Mouse (Mus musculus): ENCODE measurements at regions not wholly inside any gene's neighbourhood (a gene's known extent, or its start where the extent isn't known, plus 50 kb on each side); places are given as distances from the start of the nearest gene placed in this dataset.

DNA sequence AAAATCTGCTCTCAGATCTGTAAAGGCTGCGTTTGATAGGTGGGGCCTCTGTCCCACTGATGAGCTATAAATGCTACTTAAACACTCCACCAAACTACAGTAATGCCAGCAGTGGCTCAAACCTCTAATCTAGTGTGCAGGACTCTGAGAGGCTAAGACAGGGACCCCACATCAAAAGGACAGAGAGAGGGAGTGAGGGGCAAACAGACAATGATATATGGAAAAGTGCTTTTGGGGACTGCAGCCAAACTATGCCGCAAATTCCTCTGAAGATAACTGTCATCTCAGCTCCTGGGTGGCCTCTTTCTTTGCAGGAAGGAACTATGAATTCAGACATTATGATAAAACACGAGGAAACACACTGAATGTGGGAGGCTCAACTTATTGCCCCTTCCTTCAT lies 138.9 kb upstream of the Ddit4l start:
- ATAC-seq (replicated peaks in 1 of 2; ENCODE audit: insufficient read depth in 1 of 2, low FRiP score in 2 of 2, low TSS enrichment in 1 of 2, low read depth in 1 of 2, poor library complexity in 2 of 2, severe bottlenecking in 2 of 2): no peak

DNA sequence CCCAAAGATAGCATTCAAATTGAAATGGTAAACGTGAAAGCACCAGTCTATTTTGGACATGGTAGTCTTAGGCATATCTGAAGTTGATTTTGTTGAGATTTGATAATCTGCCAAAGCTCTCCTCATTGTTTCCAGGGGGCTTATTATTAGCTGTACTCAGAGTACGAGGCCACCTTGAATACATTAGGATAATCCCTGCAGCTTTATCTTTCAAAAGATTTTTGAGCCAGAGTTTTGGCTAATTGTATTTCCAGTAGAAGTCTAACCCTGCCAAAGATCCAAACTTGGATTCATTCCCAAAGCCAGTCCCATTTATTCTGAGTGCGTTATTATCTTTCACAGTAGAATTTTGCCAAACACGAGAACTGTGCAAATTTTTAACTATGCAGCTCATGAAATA lies 138.4 kb upstream of the Ddit4l start:
- no peak for ATAC-seq (replicated peaks in 1 of 2; ENCODE audit: insufficient read depth in 1 of 2, low FRiP score in 2 of 2, low TSS enrichment in 1 of 2, low read depth in 1 of 2, poor library complexity in 2 of 2, severe bottlenecking in 2 of 2)

DNA sequence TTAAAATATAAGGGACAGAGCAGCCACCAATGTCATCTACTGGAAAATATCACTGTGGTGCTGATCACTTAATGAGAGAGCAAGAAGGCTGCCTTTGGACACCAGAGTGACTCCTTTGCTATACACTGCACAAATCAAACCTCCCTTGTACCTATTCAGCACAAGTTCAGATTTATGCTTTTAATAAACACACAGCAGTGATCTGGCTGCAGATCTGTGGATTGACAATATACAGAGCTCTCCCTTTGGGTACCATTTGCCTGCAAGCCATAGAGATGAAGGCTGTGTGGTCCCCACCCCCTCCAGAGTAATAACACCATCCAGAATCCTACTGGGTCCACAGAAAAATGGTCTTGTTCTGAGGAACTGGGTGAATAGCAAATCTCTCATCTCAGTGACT lies 131.8 kb upstream of the Ddit4l start:
- ATAC-seq (replicated peaks in 1 of 2; ENCODE audit: insufficient read depth in 1 of 2, low FRiP score in 2 of 2, low TSS enrichment in 1 of 2, low read depth in 1 of 2, poor library complexity in 2 of 2, severe bottlenecking in 2 of 2): no peak

DNA sequence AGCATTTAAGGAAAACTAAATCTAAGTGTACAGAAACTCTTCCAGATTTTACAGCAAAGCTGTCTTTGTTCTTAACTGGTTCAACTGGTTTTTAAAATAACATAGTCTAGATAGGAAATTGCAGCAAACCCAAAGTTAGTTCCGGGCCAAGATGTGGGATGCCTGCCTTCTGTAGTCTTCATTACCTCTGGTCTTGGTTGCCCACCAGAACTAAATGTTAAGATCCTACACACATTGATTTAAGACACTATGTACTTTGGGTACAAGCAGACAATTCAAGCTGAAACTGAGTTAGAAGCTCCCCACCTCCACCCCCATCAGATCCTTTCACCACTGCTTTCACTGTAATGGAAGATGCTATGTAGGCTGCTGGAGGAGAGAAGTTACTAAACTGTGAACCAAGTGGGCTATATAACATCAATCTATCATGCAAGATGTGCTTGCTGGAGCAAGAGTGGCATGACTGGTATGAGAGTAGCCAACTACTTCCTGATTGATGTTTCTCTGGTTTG lies 129.8 kb upstream of the Ddit4l start:
- ATAC-seq (replicated peaks in 1 of 2; ENCODE audit: insufficient read depth in 1 of 2, low FRiP score in 2 of 2, low TSS enrichment in 1 of 2, low read depth in 1 of 2, poor library complexity in 2 of 2, severe bottlenecking in 2 of 2): no peak

DNA sequence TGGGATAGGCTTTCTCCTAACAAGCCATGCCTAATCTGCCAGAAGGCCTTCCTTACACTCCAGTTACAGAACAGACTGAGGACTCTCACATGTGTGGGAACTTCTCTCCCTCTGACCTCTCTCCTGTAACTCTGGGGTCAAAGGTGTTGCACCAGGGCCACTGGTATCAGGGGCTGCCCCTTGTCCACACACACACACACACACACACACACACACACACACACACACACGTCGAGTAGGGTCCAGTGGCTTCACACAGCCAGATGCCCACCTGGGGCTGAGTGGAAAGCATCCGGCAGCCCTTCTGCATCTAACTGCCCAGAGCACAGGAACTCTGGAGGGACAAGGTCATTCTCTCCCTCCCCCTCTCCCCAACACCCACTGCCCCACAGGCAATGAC lies 123.1 kb upstream of the Ddit4l start:
- no peak for ATAC-seq (replicated peaks in 1 of 2; ENCODE audit: insufficient read depth in 1 of 2, low FRiP score in 2 of 2, low TSS enrichment in 1 of 2, low read depth in 1 of 2, poor library complexity in 2 of 2, severe bottlenecking in 2 of 2)

DNA sequence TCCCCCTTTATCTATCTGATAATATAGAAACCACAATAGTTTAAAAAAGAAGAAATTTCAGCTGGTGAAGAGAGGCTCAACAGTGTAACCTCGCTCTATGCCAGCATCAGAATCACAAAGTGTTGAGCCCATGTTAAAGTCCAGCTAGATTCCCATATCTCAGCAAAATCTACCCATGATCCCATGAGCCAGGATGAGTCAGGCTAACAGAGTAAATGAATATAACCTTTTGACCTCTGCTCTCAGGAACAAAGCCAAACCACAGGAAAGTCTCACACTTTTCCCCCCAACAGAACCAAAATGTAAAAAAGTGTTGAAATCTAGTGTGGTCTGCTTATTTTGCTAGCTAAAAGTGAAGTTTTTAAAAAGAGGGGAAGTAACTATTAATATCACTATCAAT lies 110.1 kb upstream of the Ddit4l start:
- peak in 1 of 2 experiments; percentile 12; a peak in 1 of 4 replicates for ATAC-seq (replicated peaks in 1 of 2; ENCODE audit: insufficient read depth in 1 of 2, low FRiP score in 2 of 2, low TSS enrichment in 1 of 2, low read depth in 1 of 2, poor library complexity in 2 of 2, severe bottlenecking in 2 of 2)

DNA sequence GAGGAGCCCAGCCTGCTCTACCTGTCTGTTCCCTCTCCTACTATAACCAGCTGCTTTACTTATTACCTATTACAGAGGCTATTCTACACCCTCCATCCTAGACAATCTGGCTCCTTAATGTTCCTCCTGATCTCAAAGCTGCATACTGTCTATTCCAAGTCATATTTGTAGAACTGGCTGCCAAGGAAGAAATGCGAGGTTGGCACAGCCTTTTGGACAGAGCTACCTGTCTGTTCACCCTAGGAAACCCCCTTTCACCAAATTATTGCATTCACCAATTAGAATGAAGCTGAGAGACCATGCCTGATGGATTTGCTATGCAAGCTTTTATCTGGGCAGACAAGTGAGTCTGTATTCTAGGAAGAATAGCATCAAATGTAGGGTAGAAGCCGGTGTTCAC lies 109.0 kb upstream of the Ddit4l start:
- no peak for ATAC-seq (replicated peaks in 1 of 2; ENCODE audit: insufficient read depth in 1 of 2, low FRiP score in 2 of 2, low TSS enrichment in 1 of 2, low read depth in 1 of 2, poor library complexity in 2 of 2, severe bottlenecking in 2 of 2)

DNA sequence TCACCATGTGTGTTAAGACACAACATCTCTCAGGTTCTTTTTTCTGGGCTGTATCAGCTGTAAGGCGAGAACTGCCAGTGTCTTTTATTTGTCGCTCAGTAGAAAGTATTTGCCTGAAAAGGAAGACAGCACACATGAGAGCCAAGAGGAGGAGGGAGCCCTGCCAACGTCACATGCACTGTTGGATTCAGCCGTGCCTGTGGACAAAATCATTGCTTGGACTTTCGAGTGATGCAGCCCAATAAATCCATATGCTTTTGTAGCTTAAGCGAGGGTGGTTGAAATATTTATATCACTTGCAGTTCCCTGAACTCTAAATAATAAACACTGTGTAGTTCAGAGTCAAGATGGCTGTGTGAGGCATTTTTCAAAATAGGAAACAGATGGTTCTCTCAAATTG lies 108.4 kb upstream of the Ddit4l start:
- no peak for ATAC-seq (replicated peaks in 1 of 2; ENCODE audit: insufficient read depth in 1 of 2, low FRiP score in 2 of 2, low TSS enrichment in 1 of 2, low read depth in 1 of 2, poor library complexity in 2 of 2, severe bottlenecking in 2 of 2)

DNA sequence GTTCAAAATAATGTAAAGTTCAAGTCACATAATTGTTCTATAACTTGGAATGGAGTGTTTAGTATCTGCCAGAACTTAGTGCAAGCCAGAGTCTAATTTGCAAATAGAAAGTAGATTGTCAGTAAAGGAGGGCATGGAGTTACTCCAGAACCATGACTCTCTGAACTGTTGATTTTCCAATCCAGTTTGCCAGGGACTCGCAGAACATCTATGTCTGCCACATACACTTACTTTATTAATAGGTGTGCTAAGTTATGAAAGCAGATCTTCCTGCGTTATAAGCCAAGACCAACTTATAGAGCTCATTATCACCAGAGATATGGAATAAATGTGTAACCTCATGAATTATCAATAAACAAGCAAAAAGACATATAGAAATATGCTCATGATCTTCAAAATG lies 107.2 kb upstream of the Ddit4l start:
- no peak for ATAC-seq (replicated peaks in 1 of 2; ENCODE audit: insufficient read depth in 1 of 2, low FRiP score in 2 of 2, low TSS enrichment in 1 of 2, low read depth in 1 of 2, poor library complexity in 2 of 2, severe bottlenecking in 2 of 2)

DNA sequence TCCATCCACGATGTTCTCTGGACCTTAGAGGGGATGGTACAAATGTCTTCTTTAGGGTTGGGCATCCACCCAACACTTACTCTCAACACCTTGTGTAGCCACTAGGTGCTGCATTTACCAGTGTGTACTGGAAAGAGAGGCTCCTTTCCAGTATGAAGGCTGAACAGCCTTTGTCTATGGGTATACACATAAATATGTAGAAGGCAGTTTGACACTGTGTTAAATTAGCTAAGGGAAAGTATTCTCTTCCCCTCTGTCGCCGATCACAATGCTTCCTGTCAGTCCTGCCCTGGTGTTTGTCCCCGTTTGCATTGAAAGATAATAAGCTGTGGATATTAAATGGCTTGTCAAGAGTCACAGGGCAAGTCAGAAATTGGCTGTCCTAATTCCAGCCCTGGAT lies 104.0 kb upstream of the Ddit4l start:
- no peak for ATAC-seq (replicated peaks in 1 of 2; ENCODE audit: insufficient read depth in 1 of 2, low FRiP score in 2 of 2, low TSS enrichment in 1 of 2, low read depth in 1 of 2, poor library complexity in 2 of 2, severe bottlenecking in 2 of 2)

DNA sequence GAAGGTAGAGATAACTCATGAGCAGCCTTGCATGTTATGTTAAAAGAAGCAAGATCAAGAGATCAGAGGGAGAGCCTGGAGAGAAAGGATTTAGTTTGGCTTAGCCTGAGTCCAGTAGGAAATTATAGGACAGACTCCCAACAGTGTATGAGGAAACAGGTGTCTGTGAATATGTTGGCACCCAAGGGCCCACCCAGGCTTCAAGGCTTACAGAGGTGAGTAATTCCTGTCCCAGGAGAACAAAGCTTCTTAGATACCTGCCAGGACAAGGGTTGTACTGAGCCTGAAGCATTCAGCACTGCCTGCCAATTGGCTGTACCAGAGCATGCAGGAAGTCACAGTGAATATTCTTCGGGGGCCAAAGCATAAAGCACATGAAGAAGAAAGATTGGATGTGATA lies 101.2 kb upstream of the Ddit4l start:
- no peak for ATAC-seq (replicated peaks in 1 of 2; ENCODE audit: insufficient read depth in 1 of 2, low FRiP score in 2 of 2, low TSS enrichment in 1 of 2, low read depth in 1 of 2, poor library complexity in 2 of 2, severe bottlenecking in 2 of 2)

DNA sequence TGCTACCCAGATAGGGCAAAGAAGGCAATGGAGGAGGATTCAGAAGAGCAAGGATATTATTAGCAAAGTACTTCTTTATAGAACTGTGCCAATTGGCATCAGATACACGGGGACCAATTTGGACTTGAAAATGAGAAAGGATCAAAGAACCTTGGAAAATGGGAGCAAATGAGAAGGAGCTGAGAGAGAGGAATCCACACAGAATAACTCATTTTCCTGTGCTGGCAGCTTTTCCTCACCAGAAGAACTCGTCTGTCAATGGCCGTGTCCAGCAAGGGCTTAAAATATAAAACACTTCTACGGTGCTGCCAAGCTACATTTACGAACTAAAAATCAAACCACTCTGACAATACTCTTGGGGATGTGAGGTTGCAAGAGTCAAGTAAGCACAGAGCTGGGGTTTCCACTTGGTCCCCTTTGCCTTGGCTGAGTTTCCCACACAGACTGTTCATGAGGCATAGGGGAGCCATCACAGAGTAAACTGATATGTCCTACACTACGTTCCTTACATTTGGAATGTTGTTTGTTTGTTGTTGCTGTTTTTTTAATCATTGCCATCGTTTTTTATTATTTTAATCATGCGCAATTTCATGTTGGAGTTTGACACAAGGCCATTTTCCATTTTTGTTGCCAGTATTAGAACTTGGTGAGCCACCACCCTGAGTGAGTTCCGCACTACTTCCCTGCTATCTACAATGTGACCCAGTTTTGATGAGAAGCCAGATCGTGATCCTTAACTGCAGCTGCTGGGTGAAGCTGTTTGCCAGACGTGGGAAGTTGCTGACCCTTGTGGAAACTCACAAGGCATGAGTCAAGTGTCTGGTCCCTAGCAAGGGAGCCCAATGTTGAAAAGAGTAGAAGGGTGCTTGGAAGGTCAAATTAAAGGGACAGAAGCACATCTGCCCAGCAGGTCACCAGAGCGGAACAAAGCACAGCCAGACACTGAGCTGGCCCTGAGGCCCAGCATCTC lies 95.5 kb upstream of the Ddit4l start:
- no peak for ATAC-seq (replicated peaks in 1 of 2; ENCODE audit: insufficient read depth in 1 of 2, low FRiP score in 2 of 2, low TSS enrichment in 1 of 2, low read depth in 1 of 2, poor library complexity in 2 of 2, severe bottlenecking in 2 of 2)

DNA sequence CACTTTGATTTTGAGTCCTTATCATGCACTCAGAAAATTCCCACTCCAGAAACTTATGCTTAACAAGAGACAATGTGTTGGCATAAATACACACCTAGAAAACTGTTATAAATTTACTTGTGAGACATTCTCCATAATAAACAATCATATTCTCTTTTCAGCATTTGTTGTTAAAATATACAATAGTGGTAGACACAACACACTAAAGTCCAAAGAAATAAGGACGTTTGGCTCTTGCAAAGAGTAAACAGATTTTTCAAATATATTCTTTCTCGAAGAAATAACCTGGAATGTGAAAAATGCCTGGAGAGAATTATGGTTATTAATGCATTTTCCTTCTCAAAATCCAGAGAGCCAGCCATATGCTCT lies 91.8 kb upstream of the Ddit4l start:
- no peak for ATAC-seq (replicated peaks in 1 of 2; ENCODE audit: insufficient read depth in 1 of 2, low FRiP score in 2 of 2, low TSS enrichment in 1 of 2, low read depth in 1 of 2, poor library complexity in 2 of 2, severe bottlenecking in 2 of 2)

DNA sequence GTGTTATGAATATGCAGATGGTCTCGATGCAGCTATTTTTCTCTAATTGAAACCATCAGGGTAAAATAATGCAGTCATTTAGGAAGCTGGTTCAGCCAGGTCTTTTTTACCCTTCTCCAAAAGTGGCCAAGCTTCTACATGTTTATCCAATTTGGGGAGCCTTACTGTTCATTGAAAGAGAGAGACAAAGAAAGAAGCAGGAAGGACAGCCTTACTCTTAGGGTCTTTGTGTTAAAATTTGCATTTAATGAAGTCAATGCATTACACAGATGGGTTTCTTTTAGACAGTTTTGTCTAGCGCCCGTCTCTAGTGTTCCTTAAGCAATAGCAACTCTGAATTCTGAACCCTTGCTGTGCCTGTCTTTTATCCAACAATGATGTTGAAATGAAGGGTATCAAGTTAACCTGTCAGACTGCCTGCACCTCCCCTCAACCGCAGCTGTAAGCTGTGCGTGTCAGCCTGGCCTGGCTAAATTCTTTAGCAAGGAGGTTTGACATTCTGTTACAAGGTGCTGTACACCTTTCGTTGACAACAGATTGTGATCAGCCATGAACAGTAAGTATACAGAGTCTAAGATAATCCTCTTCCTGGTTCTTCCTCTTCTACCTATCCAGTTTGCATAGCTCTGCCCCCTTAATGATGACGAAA lies 91.3 kb upstream of the Ddit4l start:
- ATAC-seq (replicated peaks in 1 of 2; ENCODE audit: insufficient read depth in 1 of 2, low FRiP score in 2 of 2, low TSS enrichment in 1 of 2, low read depth in 1 of 2, poor library complexity in 2 of 2, severe bottlenecking in 2 of 2): no peak

DNA sequence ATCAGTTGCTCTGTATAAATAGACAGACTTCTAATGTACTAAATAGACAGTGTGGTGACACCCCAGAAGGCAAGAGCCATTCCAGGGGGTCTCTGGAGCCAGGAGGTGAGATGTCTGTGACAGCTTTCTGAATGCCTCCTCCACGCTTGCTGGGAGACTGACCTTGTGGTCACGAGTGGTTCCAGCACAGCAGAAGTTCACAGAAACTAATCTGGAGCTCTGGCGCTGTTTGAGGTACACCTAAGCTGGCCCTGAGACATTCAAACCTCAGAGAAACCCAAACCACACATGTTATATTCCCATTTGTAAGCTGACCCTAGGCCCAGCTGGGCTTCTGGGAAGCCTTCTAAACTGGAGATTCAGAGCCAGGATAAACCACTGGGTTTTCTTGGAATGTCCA lies 79.7 kb upstream of the Ddit4l start:
- no peak for ATAC-seq (replicated peaks in 1 of 2; ENCODE audit: insufficient read depth in 1 of 2, low FRiP score in 2 of 2, low TSS enrichment in 1 of 2, low read depth in 1 of 2, poor library complexity in 2 of 2, severe bottlenecking in 2 of 2)

DNA sequence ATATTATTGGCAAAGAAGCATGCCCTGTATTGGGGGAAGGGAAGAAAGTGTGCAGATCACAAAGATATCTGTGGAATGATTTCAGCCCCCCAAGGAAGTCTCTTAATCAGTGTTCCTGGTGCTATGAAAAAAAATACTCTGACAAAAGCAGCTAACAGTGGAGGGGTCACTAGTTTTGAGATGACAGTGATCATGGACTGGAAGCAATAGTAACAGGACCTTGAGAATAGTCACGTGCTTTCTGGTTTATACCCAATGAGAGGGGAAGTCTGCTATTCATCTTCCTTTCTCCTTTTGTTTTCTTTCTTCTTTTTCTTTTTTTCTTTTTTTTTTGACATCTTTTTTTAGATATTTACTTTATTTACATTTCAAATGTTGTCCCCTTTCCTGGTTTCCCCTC lies 79.1 kb upstream of the Ddit4l start:
- no peak for ATAC-seq (replicated peaks in 1 of 2; ENCODE audit: insufficient read depth in 1 of 2, low FRiP score in 2 of 2, low TSS enrichment in 1 of 2, low read depth in 1 of 2, poor library complexity in 2 of 2, severe bottlenecking in 2 of 2)

DNA sequence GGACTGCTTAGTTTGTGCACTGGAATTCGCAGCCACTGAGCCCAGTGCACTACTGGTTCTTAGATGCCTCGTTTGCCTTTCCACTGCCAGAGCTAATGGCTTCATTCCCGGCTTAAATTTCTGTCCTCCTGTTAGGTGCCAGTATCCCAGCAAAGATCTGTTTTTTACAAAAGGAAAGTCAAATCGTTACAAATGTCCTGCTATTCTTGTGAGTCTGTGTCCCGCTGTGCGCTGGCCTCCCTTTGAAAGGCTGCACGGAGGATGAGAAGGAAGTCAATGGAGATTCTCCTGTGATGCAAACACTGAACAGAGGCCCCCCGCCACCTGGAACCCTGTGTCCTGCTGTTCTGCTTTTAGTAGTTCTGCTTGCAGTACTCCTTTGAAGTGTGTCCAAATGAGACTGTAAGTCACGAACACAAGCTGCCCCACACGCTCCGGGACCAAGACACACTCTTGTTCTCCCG lies 74.0 kb upstream of the Ddit4l start:
- no peak for ATAC-seq (replicated peaks in 1 of 2; ENCODE audit: insufficient read depth in 1 of 2, low FRiP score in 2 of 2, low TSS enrichment in 1 of 2, low read depth in 1 of 2, poor library complexity in 2 of 2, severe bottlenecking in 2 of 2)

DNA sequence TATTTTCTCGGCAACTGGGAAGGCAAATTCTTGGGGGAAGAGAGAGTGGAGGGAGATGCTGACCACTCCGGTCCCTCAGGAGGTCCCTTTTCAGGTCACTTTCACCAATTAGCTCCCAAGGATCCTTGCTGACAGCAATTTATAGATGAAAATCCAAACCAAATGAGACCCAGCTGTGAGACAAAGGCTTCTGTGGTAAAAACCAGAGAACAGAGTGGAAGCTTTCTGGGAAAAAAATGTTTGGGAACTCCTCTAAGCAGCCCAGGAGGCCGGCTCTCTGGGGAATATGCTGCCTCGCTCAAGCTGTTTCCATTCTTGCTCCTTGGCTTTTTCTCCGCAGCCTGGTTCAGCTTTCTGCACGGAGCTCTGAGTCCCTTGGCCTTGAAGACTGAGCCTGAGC lies 73.5 kb upstream of the Ddit4l start:
- ATAC-seq (replicated peaks in 1 of 2; ENCODE audit: insufficient read depth in 1 of 2, low FRiP score in 2 of 2, low TSS enrichment in 1 of 2, low read depth in 1 of 2, poor library complexity in 2 of 2, severe bottlenecking in 2 of 2): no peak

DNA sequence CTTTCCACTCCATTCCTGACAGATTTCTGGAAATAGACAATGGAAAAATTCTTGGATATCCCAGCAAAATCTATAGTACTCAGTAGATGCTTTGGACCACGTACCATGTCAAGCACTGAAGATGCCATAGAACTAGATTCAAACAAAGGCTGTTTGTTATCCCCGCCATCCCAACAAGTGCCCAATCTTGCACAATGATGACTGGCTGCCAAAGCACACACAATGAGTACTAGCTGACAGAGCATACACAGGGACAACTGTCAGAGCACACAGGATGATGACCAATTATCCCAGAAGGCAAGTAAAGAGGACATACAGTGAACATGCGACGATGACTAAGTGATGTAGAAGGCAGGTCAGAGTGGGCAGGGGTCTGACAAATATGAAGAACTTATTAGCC lies 70.7 kb upstream of the Ddit4l start:
- no peak for ATAC-seq (replicated peaks in 1 of 2; ENCODE audit: insufficient read depth in 1 of 2, low FRiP score in 2 of 2, low TSS enrichment in 1 of 2, low read depth in 1 of 2, poor library complexity in 2 of 2, severe bottlenecking in 2 of 2)

All from hematopoietic stem cell, adult 5-6 weeks (primary cell).